Mouse (Mus musculus) midbrain, embryonic 15.5 days (tissue): ENCODE data around the gene Abcc3. TPM values are rescaled to one million over a fixed set of nuclear protein-coding genes. Genes with fewer than 3 reads are reported as not detected.

ENCODE experiments used
- ATAC-seq: fragments of 200-750 bp; cut with Nextera tagmentation; replicated peaks from 2 replicates; pipeline ENCODE4 v1.8.0; 2017; ENCODE audit warnings: moderate TSS enrichment
- H3K27ac ChIP-seq: fragments of 300-500 bp; sonication (generic); 2 replicates; pipeline ENCODE4 v1.5.1; 2015; ENCODE audit warnings: mild to moderate bottlenecking, inconsistent platforms
- H3K27me3 ChIP-seq: fragments of 300-500 bp; sonication (generic); replicated peaks from 2 replicates; pipeline ENCODE4 v1.6.1; 2015; ENCODE audit warnings: inconsistent platforms
- H3K36me3 ChIP-seq: fragments of 300-500 bp; sonication (generic); replicated peaks from 2 replicates; pipeline ENCODE4 v1.6.1; 2015; ENCODE audit warnings: inconsistent platforms
- H3K4me1 ChIP-seq: fragments of 300-500 bp; sonication (generic); 2 replicates; pipeline ENCODE4 v1.6.1; 2015; ENCODE audit warnings: inconsistent platforms
- H3K4me2 ChIP-seq: fragments of 300-500 bp; sonication (generic); 2 replicates; pipeline ENCODE4 v1.6.1; 2015; ENCODE audit warnings: inconsistent platforms, mild to moderate bottlenecking, moderate library complexity
- H3K4me3 ChIP-seq: fragments of 300-500 bp; sonication (generic); 2 replicates; pipeline ENCODE4 v1.5.1; 2015; ENCODE audit warnings: mild to moderate bottlenecking, inconsistent platforms
- H3K9ac ChIP-seq: fragments of 300-500 bp; sonication (generic); 2 replicates; pipeline ENCODE4 v1.6.1; 2015; ENCODE audit warnings: mild to moderate bottlenecking, inconsistent platforms
- H3K9me3 ChIP-seq: fragments of 300-500 bp; sonication (generic); 2 replicates; pipeline ENCODE4 v1.6.1; 2016; ENCODE audit warnings: inconsistent platforms
- WGBS: fragments of 180-500 bp; shearing (Covaris S2); methylation state at CpG from one replicate; pipeline ENCODE4 v1.1.7; 2015; ENCODE audit warnings: mixed read lengths; 5-methylcytosine and 5-hydroxymethylcytosine counted together
- polyA plus RNA-seq: library from polyadenylated mRNA; unstranded; fragments of >200 nt; fragmentation: Nextera tagmentation; extraction: Ambion mirVana; gene quantifications from 2 replicates; pipeline ENCODE4 v1.2.1, GENCODE M21; 2015

The Abcc3 gene
- polyA plus RNA-seq, 1 experiment from 2014 or later = 0.70 TPM

DNA sequence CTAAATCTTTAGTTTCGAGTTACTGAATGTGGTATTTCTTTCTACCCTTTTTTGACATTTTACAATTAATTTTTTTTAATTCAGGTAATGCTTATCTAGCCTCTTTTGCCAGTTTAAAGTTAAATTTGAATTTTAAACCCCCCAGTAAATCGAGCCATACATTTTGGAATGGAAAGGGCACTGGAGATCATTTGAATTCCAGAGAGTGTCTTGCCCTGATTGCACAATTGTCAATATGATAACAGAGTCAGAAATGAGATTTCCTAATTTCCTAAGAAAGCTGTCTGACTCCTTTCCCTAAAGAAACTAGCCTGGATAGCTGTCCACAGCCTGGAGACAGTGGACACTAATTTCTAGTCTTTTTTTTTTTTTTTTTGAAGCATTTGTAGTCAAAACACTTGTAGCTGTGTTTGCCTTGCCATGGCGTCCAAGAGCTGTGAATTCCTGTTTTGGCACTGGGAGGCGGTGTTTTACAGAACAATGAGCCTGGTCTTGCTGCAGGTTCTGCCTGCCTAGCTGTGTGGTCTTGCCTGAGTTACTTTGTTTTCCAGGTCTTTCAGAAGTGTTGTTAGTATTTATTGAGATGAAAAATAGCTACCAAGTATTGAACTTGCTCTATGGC is 63.4 kb downstream of the Abcc3 start:
- H3K4me2 ChIP-seq = peak overlapping the region; percentile 70
- no peaks in the 10 kb centered on the region for H3K27me3 ChIP-seq
- peaks cover 3% of the 10 kb centered on the region for H3K36me3 ChIP-seq
- no peak overlapping the region for H3K9ac ChIP-seq
- peaks cover 42% of the 10 kb centered on the region for H3K4me1 ChIP-seq
- H3K9me3 ChIP-seq = no peaks in the 10 kb centered on the region
- peak overlapping the region; percentile 63; the same call in 1 of the 2 replicates for H3K4me3 ChIP-seq
- H3K27ac ChIP-seq = peak overlapping the region; percentile 95; the same call in 1 of the 2 replicates
- no peak for ATAC-seq
- WGBS = 44% methylated on average over 4 of the region's 4 CpGs

DNA sequence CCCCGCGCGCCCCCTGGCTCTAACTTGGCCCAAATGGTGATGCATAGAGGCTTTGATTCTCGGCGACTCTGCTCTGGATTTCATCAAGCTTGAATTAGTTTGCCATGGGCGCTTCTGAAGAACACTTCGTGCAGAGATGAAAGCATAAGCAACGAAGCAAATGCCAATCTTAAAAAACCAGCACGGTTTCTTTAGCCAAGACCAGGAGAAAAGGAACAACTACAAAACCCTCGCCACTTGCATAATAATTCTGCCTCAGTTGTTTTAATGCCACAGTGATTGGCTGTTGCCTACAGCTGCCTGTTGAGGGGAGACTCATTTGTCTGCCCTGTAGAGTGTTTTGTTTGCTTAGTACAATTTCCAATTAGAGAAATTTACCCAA is 64.2 kb downstream of the Abcc3 start:
- peaks cover 42% of the 10 kb centered on the region for H3K4me1 ChIP-seq
- H3K9ac ChIP-seq = peak overlapping the region; percentile 82
- WGBS = 1% methylated on average over 10 of the region's 10 CpGs
- H3K27ac ChIP-seq = peak overlapping the region; percentile 95
- ATAC-seq = no peak
- H3K9me3 ChIP-seq = no peaks in the 10 kb centered on the region
- no peaks in the 10 kb centered on the region for H3K27me3 ChIP-seq
- H3K4me2 ChIP-seq = peak overlapping the region; percentile 70
- H3K36me3 ChIP-seq = no peaks in the 10 kb centered on the region
- H3K4me3 ChIP-seq = peak overlapping the region; percentile 63

DNA sequence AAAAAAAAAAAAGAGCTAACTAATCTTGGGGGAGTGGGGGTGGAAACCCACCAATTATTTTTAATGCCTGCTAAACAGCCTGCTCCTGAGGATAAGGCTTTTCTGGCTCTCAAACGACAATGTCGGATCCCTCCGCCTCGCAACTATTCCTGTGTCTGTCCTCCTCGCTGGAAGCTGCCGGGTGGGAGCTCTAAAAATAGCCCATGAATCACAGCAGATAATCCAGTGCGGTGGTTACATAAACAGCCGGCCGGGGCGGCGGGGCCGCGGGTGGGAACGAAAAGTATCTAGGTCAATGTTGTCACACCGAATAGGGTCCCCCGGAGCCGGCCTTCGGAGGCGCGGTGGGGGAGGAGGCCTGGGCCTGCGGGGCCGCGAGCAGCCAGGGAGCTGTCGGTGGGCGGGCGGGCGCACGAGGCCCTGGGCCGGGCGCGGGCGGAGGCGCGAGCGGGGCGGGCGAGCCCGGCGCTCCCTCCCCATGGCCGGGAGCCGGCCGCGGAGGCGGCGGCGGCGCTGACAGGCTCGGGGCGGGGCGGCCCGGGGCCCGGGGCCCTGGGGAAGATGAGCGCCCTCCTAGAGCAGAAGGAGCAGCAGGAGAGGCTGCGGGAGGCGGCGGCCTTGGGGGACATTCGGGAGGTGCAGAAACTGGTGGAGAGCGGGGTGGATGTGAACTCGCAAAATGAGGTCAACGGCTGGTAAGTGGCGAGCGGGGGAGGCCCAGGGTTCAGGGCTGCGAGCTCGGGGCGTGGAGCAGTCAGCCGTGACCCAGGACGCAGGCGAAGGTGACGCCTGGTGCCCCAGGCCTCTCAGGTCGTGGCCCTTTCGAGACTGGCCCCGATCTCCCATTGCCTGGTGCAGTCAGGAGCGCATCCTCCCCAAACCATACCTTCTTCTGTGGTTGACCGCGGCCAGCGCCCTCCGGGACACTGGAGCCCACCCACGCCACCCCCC is 64.8 kb downstream of the Abcc3 start, which contains the start of gene Ankrd40:
Gene Ankrd40 (plus strand): TSS at position 309 of the 951 bp plus-strand sequence.
- H3K36me3 ChIP-seq = no peaks in the 10 kb centered on the region
- ATAC-seq = peak; percentile 91
- under 1% methylated on average over 74 of the region's 78 CpGs for WGBS
- H3K4me2 ChIP-seq = peak within 1 kb of the TSS; percentile 70
- no peaks in the 10 kb centered on the region for H3K9me3 ChIP-seq
- peak within 1 kb of the TSS; percentile 82 for H3K9ac ChIP-seq
- peak within 1 kb of the TSS; percentile 95 for H3K27ac ChIP-seq
- peaks cover 42% of the 10 kb centered on the region for H3K4me1 ChIP-seq
- H3K4me3 ChIP-seq = peak within 1 kb of the TSS; percentile 63
- H3K27me3 ChIP-seq = no peaks in the 10 kb centered on the region

DNA sequence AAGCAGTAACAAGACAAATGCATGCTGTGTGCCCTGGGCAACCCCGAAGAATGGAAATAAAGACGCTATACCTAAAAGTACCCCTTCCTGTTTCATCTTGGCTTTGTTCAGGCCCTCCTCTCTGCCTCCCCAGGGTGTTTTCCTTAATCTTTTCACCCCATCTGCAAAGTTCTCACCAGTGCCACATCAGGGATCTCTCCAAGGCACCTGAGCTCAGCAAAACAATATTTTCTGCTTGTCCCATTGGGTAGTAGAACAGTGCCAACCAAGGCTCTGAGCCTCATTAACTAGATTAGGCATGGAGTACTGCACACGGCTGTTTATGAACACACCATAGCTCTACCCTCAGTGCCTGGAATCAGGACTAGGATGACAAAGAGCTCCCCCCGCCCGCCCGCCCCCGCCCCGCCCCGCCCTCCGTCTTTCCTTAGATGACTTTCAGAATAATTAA is 65.8 kb downstream of the Abcc3 start:
- Histone ChIP-seq H3K27ac (peak overlapping the region; percentile 95), H3K4me1 (peaks cover 44% of the 10 kb centered on the region), H3K4me3 (peak overlapping the region; percentile 63), H3K4me2 (peak overlapping the region; percentile 70), H3K9ac (peak overlapping the region; percentile 82), H3K36me3 (no peaks in the 10 kb centered on the region), H3K27me3 (no peaks in the 10 kb centered on the region), H3K9me3 (no peaks in the 10 kb centered on the region)
- WGBS = under 1% methylated on average over 10 of the region's 10 CpGs
- peak; percentile 77 for ATAC-seq

DNA sequence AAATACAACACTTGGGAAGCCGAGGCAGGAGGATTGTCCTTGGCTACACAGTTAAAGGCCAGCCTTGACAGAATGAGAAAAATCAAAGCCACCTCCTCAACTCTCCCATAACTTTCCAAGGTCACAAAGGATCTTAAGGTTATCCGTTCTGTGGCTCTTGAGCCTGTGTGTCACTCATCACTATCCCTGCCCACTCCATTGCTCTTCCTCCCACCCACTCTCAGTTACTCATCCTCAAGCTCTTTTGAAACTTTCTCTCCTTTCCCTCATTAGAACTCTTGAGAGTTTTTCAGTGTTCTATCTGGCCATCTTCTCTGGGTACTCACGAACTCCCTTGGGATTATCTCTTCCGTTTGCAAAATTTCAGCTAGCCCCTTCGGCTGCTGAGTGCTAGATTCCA is 68.2 kb downstream of the Abcc3 start:
- Histone ChIP-seq H3K4me1 (peaks cover 33% of the 10 kb centered on the region), H3K4me2 (no peak overlapping the region), H3K9ac (no peak overlapping the region), H3K4me3 (no peak overlapping the region), H3K36me3 (no peaks in the 10 kb centered on the region), H3K27ac (no peak overlapping the region), H3K9me3 (no peaks in the 10 kb centered on the region), H3K27me3 (no peaks in the 10 kb centered on the region)
- WGBS = 87% methylated on average over 5 of the region's 5 CpGs
- ATAC-seq = no peak

DNA sequence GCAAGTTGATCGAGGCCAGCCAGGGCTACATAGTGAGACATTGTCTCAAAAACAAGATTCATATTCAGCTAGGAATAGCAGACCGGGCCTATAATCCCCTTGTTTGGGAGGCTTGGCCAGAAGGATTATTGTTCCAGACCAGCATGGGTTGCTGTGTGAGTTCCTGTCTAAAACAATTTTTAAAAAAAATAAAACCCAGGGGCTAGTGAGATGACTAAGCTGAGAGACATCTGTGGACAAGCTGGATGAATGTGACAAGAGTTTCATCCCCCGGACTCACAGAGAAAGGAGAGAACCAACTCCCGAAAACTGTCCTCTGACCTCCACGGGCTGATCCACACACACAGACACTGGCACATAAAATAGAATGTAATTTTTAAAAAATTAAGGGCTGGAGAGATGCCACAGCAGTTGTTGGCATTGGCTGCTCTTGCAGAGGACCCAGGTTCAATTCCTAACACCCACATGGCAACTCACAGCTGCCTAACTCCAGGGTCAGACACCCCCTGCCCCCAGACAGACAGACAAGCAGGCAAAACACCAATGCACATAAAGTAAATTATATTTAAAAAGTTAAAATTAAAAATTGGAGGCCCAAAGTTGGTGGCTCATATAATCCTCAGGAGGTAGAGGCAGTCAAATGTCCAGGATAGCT is 69.4 kb downstream of the Abcc3 start:
- Histone ChIP-seq H3K4me1 (peaks cover 30% of the 10 kb centered on the region), H3K9me3 (no peaks in the 10 kb centered on the region), H3K4me3 (no peak overlapping the region), H3K9ac (no peak overlapping the region), H3K4me2 (no peak overlapping the region), H3K27ac (0 out of 2 replicates have a peak overlapping the region, but pooled peaks have one; percentile 95), H3K27me3 (no peaks in the 10 kb centered on the region), H3K36me3 (no peaks in the 10 kb centered on the region)
- no peak for ATAC-seq
- 48% methylated on average over 5 of the region's 5 CpGs for WGBS

DNA sequence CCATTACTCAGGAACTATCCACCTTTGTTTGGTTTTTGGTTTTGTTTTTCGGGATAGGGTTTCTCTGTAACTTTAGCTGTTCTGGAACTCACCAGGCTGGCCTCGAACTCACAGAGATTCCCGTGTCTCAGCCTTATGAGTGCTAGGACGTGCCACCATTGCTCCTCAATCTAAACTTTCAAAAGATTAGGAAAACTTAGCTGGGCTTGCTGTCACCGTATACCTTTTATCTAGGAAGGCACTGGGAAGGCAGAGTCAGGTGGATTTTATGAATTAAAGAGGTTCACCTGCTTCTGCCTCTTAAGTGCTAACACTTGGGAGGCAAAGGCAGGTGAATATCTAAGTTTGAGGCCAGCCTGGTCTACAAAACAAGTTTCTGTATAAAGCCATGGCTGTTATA is 70.2 kb downstream of the Abcc3 start:
- ATAC-seq = no peak
- Histone ChIP-seq H3K27me3 (no peaks in the 10 kb centered on the region), H3K4me3 (peak overlapping the region; percentile 92), H3K27ac (peak overlapping the region; percentile 95), H3K9ac (no peak overlapping the region), H3K4me1 (peaks cover 37% of the 10 kb centered on the region), H3K4me2 (peak overlapping the region; percentile 71), H3K36me3 (no peaks in the 10 kb centered on the region), H3K9me3 (no peaks in the 10 kb centered on the region)
- WGBS = 35% methylated on average over 5 of the region's 5 CpGs

DNA sequence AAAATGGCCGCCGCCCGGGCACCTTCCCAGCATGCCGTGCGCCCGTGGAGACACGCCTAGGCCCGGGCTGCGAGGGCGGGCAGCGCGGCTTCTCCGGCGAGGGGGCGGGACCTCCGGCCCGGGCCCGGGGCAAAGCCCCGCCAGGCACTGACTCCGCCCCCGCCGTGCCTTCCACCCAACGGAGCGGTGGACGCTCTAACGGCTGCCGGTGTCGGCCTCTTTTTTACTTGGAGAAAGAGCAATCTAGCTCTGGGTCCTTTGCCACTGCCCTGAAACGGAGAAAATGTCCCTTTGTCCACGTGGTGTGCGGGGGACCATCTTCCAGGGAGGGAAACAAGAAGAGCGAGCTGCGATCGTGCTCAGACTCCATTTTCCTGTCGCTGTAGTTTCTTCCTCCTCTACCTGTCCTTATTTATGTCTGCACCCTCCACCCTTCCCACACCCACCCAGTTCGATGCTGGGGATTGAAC is 70.8 kb downstream of the Abcc3 start, which contains the start of gene Luc7l3:
Gene Luc7l3 (minus strand): TSS at position 58 of the 470 bp plus-strand sequence.
- Histone ChIP-seq H3K27me3 (no peaks in the 10 kb centered on the region), H3K4me1 (peaks cover 42% of the 10 kb centered on the region), H3K4me2 (peak within 1 kb of the TSS; percentile 71), H3K36me3 (no peaks in the 10 kb centered on the region), H3K9me3 (no peaks in the 10 kb centered on the region), H3K27ac (peak within 1 kb of the TSS; percentile 95), H3K4me3 (peak within 1 kb of the TSS; percentile 92), H3K9ac (peak within 1 kb of the TSS; percentile 99)
- ATAC-seq = peak; percentile 94
- WGBS = 0% methylated on average over 36 of the region's 36 CpGs

DNA sequence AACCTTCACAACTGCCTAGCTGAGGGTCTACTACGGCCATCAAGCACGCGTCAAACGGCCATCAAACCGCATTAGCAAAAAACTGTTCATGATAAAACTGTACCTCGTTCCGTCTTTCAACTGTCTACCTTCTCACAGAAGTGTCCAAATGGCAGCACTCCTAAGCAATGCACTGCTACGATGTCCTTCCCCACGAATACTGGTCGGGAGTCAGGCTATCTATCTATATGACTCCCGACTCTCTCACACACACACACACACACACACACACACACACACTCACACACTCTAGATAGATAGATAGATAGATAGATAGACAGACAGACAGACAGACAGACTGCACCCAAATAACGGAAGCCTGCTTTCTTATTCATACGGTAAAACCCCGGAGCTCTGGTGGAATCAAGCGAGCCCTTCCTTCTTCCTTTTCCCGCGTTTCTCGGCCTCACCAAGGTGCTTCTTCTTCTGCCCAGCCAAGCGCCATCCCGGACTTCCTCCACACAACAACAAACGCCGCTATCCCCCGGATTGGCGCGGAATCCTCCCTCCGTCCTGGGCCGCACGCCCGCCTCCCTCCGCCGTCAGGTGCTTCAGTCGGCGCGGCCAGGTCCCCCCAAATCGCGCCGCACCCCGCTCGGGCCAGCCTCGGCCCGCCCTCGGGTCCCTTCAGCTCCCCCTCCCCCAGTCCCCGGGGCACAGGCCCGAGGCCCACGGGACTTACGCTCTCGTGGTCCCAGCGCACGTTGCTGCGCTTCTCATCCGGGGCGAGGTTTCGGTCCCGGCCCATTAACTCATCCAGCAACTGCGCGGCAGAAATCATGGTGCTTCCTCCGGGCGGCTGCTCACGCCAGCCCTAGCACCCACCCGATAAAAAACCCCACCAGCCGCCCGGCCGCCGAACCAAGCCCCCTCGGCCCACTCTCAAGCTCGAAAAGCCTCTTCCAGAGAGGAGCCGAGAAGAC is 71.5 kb downstream of the Abcc3 start:
- H3K4me2 ChIP-seq = peak overlapping the region; percentile 71
- WGBS = under 1% methylated on average over 66 of the region's 67 CpGs
- H3K4me1 ChIP-seq = peaks cover 44% of the 10 kb centered on the region
- no peaks in the 10 kb centered on the region for H3K36me3 ChIP-seq
- no peaks in the 10 kb centered on the region for H3K27me3 ChIP-seq
- H3K9me3 ChIP-seq = no peaks in the 10 kb centered on the region
- H3K27ac ChIP-seq = peak overlapping the region; percentile 95
- H3K9ac ChIP-seq = peak overlapping the region; percentile 99
- peak overlapping the region; percentile 92 for H3K4me3 ChIP-seq
- ATAC-seq = peak; percentile 73

DNA sequence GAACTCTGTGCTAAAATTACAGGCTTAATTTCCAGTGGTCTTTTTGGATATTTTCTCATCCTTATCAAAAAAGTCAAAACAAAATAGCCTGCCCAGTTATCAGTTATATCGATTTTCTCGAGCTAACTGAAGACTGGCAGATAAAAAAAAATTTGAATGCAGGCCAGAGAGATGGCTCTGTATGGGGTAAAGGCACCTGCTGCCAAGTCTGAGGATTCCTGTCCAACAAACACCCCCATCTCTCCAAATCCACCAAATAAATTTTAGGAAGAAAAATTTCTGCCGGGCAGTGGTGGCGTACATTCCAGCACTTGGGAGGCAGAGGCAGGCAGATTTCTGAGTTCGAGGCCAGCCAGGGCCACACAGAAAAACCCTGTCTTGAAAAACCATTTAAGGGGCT is 74.7 kb downstream of the Abcc3 start:
- no peak overlapping the region for H3K4me2 ChIP-seq
- H3K27ac ChIP-seq = no peak overlapping the region
- H3K4me3 ChIP-seq = no peak overlapping the region
- H3K9me3 ChIP-seq = no peaks in the 10 kb centered on the region
- H3K36me3 ChIP-seq = no peaks in the 10 kb centered on the region
- WGBS = 86% methylated on average over 5 of the region's 5 CpGs
- ATAC-seq = no peak
- peaks cover 60% of the 10 kb centered on the region for H3K4me1 ChIP-seq
- H3K27me3 ChIP-seq = no peaks in the 10 kb centered on the region
- H3K9ac ChIP-seq = no peak overlapping the region

DNA sequence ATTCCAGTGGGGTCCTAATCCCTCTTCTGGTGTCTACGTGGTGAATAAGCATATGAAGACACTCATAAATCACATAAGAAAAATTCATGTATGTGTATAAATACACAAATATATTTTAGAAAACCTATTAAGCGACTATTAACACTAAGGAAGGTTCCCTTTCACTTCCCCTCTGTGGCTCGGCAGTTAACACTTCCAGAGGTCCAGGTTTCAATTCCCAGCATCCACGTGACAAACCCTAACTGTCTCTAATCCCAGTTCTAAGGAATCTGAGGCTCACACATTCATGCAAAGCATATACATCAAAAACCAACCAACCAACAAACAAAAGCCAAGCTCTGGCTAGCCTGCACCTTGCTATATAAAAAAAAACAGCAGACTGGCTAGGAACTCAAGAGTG is 75.3 kb downstream of the Abcc3 start:
- Histone ChIP-seq H3K4me1 (peaks cover 62% of the 10 kb centered on the region), H3K4me2 (no peak overlapping the region; the same call in 1 of the 2 replicates), H3K36me3 (no peaks in the 10 kb centered on the region), H3K4me3 (no peak overlapping the region), H3K27me3 (no peaks in the 10 kb centered on the region), H3K9me3 (no peaks in the 10 kb centered on the region), H3K9ac (no peak overlapping the region), H3K27ac (no peak overlapping the region)
- WGBS = 56% methylated on average over 4 of the region's 4 CpGs
- no peak for ATAC-seq
